Mouse (Mus musculus) midbrain, postnatal 0 days (tissue): ENCODE results near the gene Cpxm1. TPM values are rescaled to one million over a fixed set of nuclear protein-coding genes. Genes with fewer than 3 reads are reported as not detected.

Experiments
- ATAC-seq: fragments of 200-750 bp; cut with Nextera tagmentation; 2 replicates; pipeline ENCODE4 v1.8.0; 2017; ENCODE audit warnings: moderate number of reproducible peaks, mild to moderate bottlenecking, moderate TSS enrichment, moderate library complexity; ENCODE audit not compliant: low FRiP score
- DNase-seq: peaks from one replicate; pipeline ENCODE4 v3.0.0-alpha.2; 2015; ENCODE audit warnings: low spot score
- H3K27ac ChIP-seq: fragments of 300-500 bp; sonication (generic); 2 replicates; pipeline ENCODE4 v1.5.1; 2014; ENCODE audit warnings: low read depth, mild to moderate bottlenecking, low read length, mixed read lengths
- H3K27me3 ChIP-seq: fragments of 300-500 bp; sonication (generic); 2 replicates; pipeline ENCODE4 v1.6.1; 2014; ENCODE audit warnings: low read length, control low read depth, mixed read lengths; ENCODE audit not compliant: insufficient read depth
- H3K36me3 ChIP-seq: fragments of 300-500 bp; sonication (generic); 2 replicates; pipeline ENCODE4 v1.6.1; 2014; ENCODE audit warnings: low read length, control low read depth, mixed read lengths; ENCODE audit not compliant: insufficient read depth
- H3K4me1 ChIP-seq: fragments of 300-500 bp; sonication (generic); 2 replicates; pipeline ENCODE4 v1.6.1; 2014; ENCODE audit warnings: mild to moderate bottlenecking, control low read depth, antibody characterized with exemption, low read length, mixed read lengths; ENCODE audit not compliant: insufficient read depth
- H3K4me2 ChIP-seq: fragments of 300-500 bp; sonication (generic); 2 replicates; pipeline ENCODE4 v1.6.1; 2014; ENCODE audit warnings: low read depth, mild to moderate bottlenecking, low read length, mixed read lengths; ENCODE audit not compliant: poor library complexity, severe bottlenecking
- H3K4me3 ChIP-seq: fragments of 300-500 bp; sonication (generic); 2 replicates; pipeline ENCODE4 v1.5.1; 2014; ENCODE audit warnings: low read depth, mild to moderate bottlenecking, low read length, moderate library complexity
- H3K9ac ChIP-seq: fragments of 300-500 bp; sonication (generic); replicated peaks from 2 replicates; pipeline ENCODE4 v1.6.1; 2014; ENCODE audit warnings: mild to moderate bottlenecking, low read length, moderate library complexity, mixed read lengths; ENCODE audit not compliant: poor library complexity, severe bottlenecking
- H3K9me3 ChIP-seq: fragments of 300-500 bp; sonication (generic); 2 replicates; pipeline ENCODE4 v1.6.1; 2016; ENCODE audit warnings: low read length, control low read depth
- CTCF ChIP-seq: IDR thresholded peaks from 2 replicates; pipeline ENCODE4 v1.5.1; 2016; ENCODE audit warnings: antibody characterized with exemption, mild to moderate bottlenecking
- WGBS: fragments of 180-500 bp; shearing (Covaris S2); extraction: QIAGEN DNeasy Blood & Tissue Kit; methylation state at CpG from one replicate; pipeline ENCODE4 v1.1.7; 2014; 5-methylcytosine and 5-hydroxymethylcytosine counted together
- polyA plus RNA-seq: library from polyadenylated mRNA; unstranded; fragments of >200 nt; fragmentation: Nextera tagmentation; extraction: Ambion mirVana; gene quantifications from 2 replicates; pipeline ENCODE4 v1.2.1, GENCODE M21; 2015
- total RNA-seq: library from RNA; depleted of rRNA; stranded (reverse); fragments of >200 nt; gene quantifications from 2 replicates; pipeline ENCODE4 v1.2.3, GENCODE M21; 2014

Cpxm1 gene
- total and polyA plus RNA-seq, 2 experiments from 2014 or later = 26.2 to 32.4 TPM

DNA sequence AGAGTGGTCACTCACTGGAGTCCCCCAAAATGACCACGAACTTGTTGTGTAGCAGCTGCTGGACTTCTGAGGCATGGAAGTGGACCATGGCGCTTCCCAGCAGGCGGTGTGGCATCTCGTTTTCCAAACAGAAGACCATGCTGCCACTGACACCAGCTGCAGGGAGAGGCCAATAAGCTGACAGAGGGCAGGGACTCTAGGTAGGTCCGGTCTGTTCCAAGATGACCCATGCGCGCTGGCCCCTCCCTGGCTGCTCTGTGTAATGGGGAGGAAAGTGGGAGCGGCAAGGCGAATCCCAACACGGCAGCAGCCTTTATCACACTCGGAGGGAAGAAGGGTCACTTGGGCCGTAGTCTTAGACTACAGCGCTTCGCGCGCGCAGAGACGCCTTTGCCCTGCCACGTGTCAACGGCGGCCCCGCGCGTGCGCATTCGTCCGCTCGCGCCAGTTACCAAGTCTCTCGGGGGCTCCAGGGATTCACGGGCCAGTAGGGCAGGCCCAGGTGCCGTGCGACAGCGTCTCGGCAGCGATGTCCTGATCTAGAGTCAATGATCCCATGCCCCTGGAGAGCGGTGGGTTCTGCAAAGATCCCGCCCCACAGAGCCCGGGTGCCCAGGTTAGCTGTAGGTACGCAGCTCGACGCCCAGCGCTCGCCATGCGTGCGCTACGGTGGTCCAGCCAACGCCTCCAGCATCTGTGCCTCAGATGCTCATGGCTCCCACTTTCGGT is 26.2 kb upstream of the Cpxm1 start:
- peaks cover 15% of the 10 kb centered on the region; the same call in 1 of the 2 replicates for H3K4me1 ChIP-seq
- no peak for TF ChIP-seq CTCF
- H3K4me2 ChIP-seq = peak overlapping the region; percentile 90
- peak overlapping the region; percentile 86 for H3K4me3 ChIP-seq
- H3K27ac ChIP-seq = peak overlapping the region; percentile 97
- H3K27me3 ChIP-seq = no peaks in the 10 kb centered on the region
- ATAC-seq (peak; percentile 79), DNase-seq (peak; percentile 87)
- H3K9me3 ChIP-seq = no peaks in the 10 kb centered on the region
- WGBS = 15% methylated on average over 49 of the region's 49 CpGs
- H3K36me3 ChIP-seq = 0 out of 2 replicates have a peak, but pooled peaks cover 8% of the 10 kb centered on the region
- H3K9ac ChIP-seq = peak overlapping the region; percentile 90

DNA sequence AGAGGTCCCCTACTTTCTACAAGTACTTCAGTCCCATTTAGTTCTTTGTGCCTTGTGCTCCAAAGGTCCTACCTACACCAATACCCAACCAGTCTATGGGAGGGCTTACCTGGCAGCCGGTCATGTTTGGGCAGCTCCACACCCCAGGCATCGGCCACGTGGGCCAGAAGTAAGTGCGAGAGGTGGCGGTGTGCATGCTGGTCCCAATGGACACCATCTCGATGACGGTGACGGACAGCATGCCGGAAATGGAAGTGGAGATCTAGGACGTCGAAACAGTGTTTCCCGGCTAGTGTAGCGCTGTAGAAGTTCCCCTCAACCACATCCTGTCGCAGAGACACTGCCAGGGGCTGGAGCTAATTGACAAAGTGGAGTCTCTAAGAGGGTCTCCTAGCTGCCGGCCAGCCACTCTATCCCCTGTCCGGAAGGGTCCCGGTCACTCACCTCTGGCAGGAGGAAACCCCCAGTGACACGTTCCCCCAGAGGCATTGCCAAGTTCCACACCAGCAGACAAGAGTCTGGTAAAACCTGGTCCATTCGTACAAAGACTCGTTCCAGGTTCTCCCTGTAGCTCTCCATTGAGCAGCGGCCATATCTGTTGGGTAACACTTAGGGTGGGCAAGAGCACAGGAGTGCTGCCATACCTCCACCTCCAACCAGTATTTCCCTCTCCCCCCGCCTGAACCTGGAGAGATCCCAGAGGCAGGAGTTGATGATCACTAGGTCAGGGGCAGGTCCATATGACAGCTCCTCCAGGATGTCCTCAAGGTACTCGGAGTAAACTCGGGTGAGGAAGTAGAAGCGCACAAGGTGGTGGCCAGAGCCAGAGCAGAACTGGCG is 24.6 kb upstream of the Cpxm1 start:
- TF ChIP-seq CTCF = no peak
- 97% methylated on average over 26 of the region's 26 CpGs for WGBS

DNA sequence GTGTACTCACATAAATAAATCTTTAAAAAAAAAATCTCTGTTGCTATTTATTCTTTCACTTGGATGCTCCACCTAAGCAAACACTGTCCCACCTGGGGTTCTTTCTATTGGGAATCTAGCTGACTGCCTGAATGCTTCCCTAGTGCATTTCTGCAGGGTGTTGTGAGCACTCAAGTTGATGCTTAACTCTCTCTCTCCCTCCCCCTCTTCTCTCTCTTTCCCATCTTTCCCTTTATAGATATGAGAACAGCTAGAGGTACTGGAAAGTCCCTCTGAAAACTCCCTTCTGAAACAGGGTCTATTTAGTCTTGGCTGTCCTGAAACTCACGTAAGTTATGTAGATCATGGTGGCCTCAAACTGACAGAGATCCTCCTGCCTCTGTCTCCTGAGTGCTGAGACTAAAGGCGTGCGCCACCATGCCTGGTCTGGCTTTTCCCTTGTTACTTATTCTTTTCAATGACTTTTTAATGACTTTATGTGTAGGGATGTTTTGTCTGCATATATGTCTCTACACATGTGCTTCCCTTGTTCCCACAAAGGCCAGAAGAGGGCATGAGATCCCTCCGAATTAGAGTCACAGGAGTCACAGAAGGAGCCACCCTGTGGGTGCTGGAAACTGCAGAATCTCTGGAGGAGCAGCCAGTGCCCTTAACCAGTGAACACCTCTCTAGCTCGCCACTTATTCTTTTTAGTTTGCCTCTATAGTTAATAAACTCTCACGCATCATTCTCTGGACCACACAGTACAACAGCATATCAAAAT is 16.9 kb upstream of the Cpxm1 start:
- peak; percentile 41 for TF ChIP-seq CTCF
- no peaks in the 10 kb centered on the region for H3K9me3 ChIP-seq
- no peak for DNase-seq
- no peak overlapping the region for H3K4me2 ChIP-seq
- H3K36me3 ChIP-seq = 0 out of 2 replicates have a peak, but pooled peaks cover 8% of the 10 kb centered on the region
- no peak overlapping the region for H3K27ac ChIP-seq
- H3K4me1 ChIP-seq = no peaks in the 10 kb centered on the region
- H3K4me3 ChIP-seq = no peak overlapping the region
- no peak overlapping the region for H3K9ac ChIP-seq
- WGBS = 75% methylated on average over 6 of the region's 6 CpGs
- no peaks in the 10 kb centered on the region for H3K27me3 ChIP-seq
- no peak for ATAC-seq

More for the DNA sequence above, 24.6 kb upstream of the Cpxm1 start:
- no peak overlapping the region for H3K27ac ChIP-seq
- no peaks in the 10 kb centered on the region for H3K9me3 ChIP-seq
- ATAC-seq (no peak), DNase-seq (no peak)
- 0 out of 2 replicates have a peak, but pooled peaks cover 9% of the 10 kb centered on the region for H3K36me3 ChIP-seq
- no peak overlapping the region for H3K4me2 ChIP-seq
- no peak overlapping the region for H3K9ac ChIP-seq
- peaks cover 15% of the 10 kb centered on the region; the same call in 1 of the 2 replicates for H3K4me1 ChIP-seq
- no peak overlapping the region for H3K4me3 ChIP-seq
- H3K27me3 ChIP-seq = no peaks in the 10 kb centered on the region

DNA sequence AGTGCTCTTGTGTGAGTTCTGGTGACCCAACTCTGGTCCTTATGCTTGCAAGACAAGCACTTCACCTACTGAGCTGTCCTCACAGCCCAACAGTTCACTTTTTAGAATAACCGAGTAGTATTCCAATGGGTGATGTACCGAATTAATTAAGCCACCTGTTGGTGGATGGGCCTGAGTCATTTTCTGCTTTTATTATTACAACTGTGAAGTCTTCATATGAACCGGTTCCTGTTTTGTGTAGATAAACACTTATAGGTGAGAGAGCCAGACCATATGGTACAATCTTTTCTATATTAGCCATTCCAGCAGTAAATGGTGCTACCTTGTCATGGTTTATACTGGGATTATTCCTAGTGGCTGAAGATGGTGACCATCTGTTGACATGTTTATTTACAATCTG is 15.4 kb upstream of the Cpxm1 start:
- WGBS = 83% methylated on average over 3 of the region's 3 CpGs
- no peak for ATAC-seq
- Histone ChIP-seq H3K4me1 (no peaks in the 10 kb centered on the region), H3K36me3 (no peaks in the 10 kb centered on the region), H3K27me3 (no peaks in the 10 kb centered on the region), H3K4me3 (no peak overlapping the region), H3K9ac (no peak overlapping the region), H3K4me2 (no peak overlapping the region), H3K27ac (no peak overlapping the region), H3K9me3 (no peaks in the 10 kb centered on the region)
- no peak for DNase-seq
- no peak for TF ChIP-seq CTCF

DNA sequence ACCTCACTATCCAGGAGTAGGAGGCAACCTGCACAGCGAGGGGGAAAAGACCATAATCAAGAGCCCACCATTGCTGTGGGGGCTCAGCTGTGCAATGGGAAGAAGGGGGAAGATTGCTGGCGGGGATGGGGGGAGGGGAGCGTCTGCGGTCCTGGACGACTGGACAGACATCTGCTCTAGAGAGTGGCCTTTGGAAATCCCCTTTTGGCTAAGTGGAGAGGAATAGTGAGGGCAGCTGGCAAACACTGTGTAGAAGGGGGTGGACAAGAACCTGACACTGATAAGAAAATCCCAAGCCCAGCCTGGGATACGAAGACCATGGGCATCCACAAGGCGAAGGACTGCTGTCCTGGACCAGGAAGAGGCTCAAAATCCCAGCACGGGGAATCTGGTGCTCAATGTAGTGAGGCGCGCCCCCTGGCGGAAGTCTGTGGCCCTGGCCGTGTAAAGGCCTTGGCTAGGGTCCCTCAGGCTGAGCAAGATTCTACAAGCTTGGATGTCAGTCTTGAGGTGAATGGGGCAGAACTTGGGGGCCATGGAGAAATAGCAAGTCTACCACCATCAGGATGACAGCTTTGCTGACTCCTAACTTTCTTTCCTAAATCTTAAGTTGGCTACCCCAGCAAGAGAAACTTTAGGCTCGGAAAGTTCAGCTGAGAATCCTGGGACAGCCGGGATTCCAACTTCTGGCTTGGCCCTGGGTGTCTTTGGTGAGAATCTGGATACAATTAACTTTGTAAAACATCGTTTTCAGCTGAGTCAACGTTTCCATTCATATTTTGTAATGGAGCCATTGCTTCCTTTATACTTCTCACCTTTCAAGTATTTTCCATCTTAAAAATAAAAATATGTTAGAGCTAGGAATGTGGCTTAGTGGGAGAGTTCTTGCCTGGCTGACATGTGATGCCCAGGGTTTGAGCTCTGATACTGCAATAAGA is 14.5 kb upstream of the Cpxm1 start:
- ATAC-seq (peak; percentile 83), DNase-seq (peak; percentile 81)
- no peak overlapping the region for H3K9ac ChIP-seq
- H3K36me3 ChIP-seq = no peaks in the 10 kb centered on the region
- no peaks in the 10 kb centered on the region for H3K9me3 ChIP-seq
- H3K4me3 ChIP-seq = no peak overlapping the region
- TF ChIP-seq CTCF = peak; percentile 86
- H3K27ac ChIP-seq = no peak overlapping the region
- 38% methylated on average over 16 of the region's 16 CpGs for WGBS
- H3K27me3 ChIP-seq = no peaks in the 10 kb centered on the region
- H3K4me2 ChIP-seq = no peak overlapping the region
- H3K4me1 ChIP-seq = no peaks in the 10 kb centered on the region
